Mouse (Mus musculus): ENCODE data around the gene Tesk2. TPM values are rescaled to one million over a fixed set of nuclear protein-coding genes. Genes with fewer than 3 reads are reported as not detected.

The Tesk2 gene
- total and polyA plus RNA-seq, 2 experiments from 2014 or later, result 2.2 to 2.8 TPM

DNA sequence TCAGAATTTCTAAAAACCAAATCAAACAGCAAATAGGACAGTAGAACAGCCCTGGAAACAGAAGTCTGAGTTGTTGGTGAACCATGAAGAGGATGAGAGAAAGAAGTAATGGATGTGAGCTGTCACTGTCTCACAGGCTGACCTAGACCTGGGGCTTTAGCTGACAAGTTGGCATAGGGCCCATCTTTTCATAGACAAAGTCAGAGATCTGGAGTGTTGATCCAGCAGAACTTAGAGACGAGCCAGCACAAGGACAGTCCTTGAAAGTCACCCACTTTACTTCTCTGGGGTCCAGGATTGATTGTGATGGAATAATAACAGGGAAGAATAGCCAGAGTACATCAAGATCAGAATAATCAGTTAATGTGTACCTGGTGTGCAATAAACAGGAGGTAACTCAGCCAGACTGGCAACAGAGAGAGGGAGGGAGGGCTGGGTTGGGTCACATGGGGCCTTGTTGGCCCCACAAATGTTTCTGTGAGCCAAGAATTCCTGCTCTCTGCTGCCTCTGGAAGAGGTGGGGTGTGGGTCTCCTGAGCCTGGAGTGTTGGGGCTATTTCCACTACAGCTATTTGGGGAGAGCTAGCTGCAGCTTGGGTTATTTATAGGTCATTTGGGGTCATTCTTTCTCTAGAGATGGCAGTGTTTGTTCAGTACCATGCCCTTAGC is 75.8 kb downstream of the Tesk2 start:
- DNase-seq (ENCODE audit: low spot score), result no peak
- Histone ChIP-seq H3K27me3 (ENCODE audit: insufficient read depth, low read length) (no peaks in the 10 kb centered on the region), H3K36me3 (ENCODE audit: insufficient read depth, low read length) (no peaks in the 10 kb centered on the region), H3K27ac (no peak overlapping the region), H3K4me1 (ENCODE audit: insufficient read depth, low read length) (no peaks in the 10 kb centered on the region), H3K9me3 (ENCODE audit: low read length) (no peaks in the 10 kb centered on the region), H3K4me3 (ENCODE audit: low read length) (no peak overlapping the region), H3K9ac (replicated peaks; ENCODE audit: low read length) (no peak overlapping the region), H3K4me2 (ENCODE audit: low read depth, low read length) (no peak overlapping the region)
- no peak for ATAC-seq
- 43% methylated on average over 1 of the region's 1 CpGs for WGBS
- TF ChIP-seq CTCF (IDR thresholded peaks at IDR 0.05; ENCODE audit: low read depth), result no peak

DNA sequence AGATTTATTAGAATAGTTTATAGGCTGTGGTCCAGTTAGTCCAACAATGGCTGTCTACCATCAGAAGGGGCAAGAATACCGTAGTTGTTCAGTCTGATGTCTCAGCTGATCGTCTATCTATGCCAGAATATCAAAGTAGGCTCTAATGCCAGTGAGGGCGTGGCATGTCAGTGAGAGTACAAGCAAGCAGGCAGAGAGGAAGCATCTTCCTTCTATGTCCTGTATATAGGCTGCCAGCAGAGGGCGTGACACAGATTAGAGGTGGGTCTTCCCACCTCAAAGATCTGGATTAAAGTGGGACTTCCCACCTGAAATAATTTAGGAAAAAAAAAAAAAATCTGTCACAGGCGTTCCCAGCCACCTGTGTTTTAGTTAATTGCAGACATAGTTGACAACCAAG is 79.2 kb downstream of the Tesk2 start:
- Histone ChIP-seq H3K9ac (replicated peaks; ENCODE audit: low read length) (no peak overlapping the region), H3K36me3 (ENCODE audit: insufficient read depth, low read length) (peaks cover 25% of the 10 kb centered on the region), H3K9me3 (ENCODE audit: low read length) (no peaks in the 10 kb centered on the region), H3K4me2 (ENCODE audit: low read depth, low read length) (no peak overlapping the region), H3K27ac (no peak overlapping the region), H3K27me3 (ENCODE audit: insufficient read depth, low read length) (no peaks in the 10 kb centered on the region), H3K4me3 (ENCODE audit: low read length) (no peak overlapping the region), H3K4me1 (ENCODE audit: insufficient read depth, low read length) (no peaks in the 10 kb centered on the region)
- 40% methylated on average over 5 of the region's 5 CpGs for WGBS
- TF ChIP-seq CTCF (IDR thresholded peaks at IDR 0.05; ENCODE audit: low read depth), result peak; percentile 58
- DNase-seq (ENCODE audit: low spot score), result peak; percentile 28
- peak; percentile 43; the same call in 1 of the 2 replicates for ATAC-seq

DNA sequence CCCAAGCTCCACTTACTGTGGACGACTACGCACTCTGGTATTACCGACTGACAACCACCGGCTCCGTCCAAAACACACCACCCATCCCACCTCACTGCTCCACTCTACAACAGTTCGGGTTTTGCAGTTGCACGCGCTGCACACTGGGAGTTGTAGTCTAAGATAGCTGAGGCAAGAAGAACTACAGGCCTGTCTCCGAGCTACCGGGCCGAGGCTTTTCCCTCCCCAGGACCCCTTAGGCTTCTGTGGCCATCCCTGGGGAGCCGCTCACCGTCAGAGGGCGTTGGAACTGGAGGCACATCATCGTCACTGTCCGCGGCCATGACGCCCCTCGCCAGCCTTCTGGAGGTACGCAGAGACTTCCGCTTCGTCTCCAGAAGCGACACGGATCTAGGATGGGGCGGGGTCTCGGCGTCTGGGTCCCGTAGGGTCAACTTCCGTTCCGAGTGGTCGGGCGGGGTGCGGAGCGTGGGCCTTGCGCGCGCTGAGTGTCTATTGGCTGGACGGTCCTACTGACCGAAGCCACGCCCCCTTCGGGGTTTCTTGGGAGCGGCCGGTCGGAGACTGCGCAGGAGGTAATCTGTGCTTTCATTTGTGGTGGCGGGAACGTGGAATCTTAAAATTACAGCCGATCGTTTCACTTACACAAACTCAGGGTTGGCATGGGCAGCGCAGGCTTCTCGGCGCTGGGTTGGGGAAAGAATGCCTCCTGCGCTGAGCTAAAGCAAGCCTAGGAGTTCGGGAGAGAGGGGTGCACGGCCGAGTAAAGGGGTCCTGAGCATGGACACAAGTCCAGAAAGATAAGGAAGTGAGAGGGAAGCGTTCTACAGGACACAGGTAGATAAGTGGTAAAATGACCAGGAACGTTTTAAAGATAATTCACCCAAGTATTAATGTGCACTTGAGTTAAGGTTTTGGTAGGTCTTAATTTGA is 86.7 kb downstream of the Tesk2 start, which contains the start of the genes Toe1 and Mutyh:
Toe1 (minus strand) TSS at position 444 of the 933 bp plus-strand sequence.
Mutyh (plus strand) TSS at position 527 of the 933 bp plus-strand sequence.
- WGBS, result under 1% methylated on average over 58 of the region's 58 CpGs
- peak within 1 kb of the TSS; percentile 82 for H3K4me3 ChIP-seq (ENCODE audit: low read length)
- peak within 1 kb of the TSS; percentile 78 for H3K4me2 ChIP-seq (ENCODE audit: low read depth, low read length)
- peak within 1 kb of the TSS; percentile 71 for H3K9ac ChIP-seq (replicated peaks; ENCODE audit: low read length)
- ATAC-seq (peak; percentile 100), DNase-seq (ENCODE audit: low spot score) (peak; percentile 99)
- no peaks in the 10 kb centered on the region for H3K27me3 ChIP-seq (ENCODE audit: insufficient read depth, low read length)
- 0 out of 2 replicates have a peak, but pooled peaks have one; percentile 38 for TF ChIP-seq CTCF (IDR thresholded peaks at IDR 0.05; ENCODE audit: low read depth)
- H3K36me3 ChIP-seq (ENCODE audit: insufficient read depth, low read length), result peaks cover 28% of the 10 kb centered on the region
- peak within 1 kb of the TSS; percentile 93 for H3K27ac ChIP-seq
- peaks cover 8% of the 10 kb centered on the region; the same call in 1 of the 2 replicates for H3K4me1 ChIP-seq (ENCODE audit: insufficient read depth, low read length)
- H3K9me3 ChIP-seq (ENCODE audit: low read length), result no peaks in the 10 kb centered on the region

- Histone ChIP-seq H3K9me3 (ENCODE audit: low read length) (no peaks in the 10 kb centered on the region), H3K36me3 (ENCODE audit: insufficient read depth, low read length) (no peaks in the 10 kb centered on the region), H3K4me1 (ENCODE audit: insufficient read depth, low read length) (peaks cover 8% of the 10 kb centered on the region; the same call in 1 of the 2 replicates), H3K4me3 (ENCODE audit: low read length) (no peak overlapping the region), H3K4me2 (ENCODE audit: low read depth, low read length) (no peak overlapping the region), H3K9ac (replicated peaks; ENCODE audit: low read length) (no peak overlapping the region), H3K27ac (no peak overlapping the region), H3K27me3 (ENCODE audit: insufficient read depth, low read length) (no peaks in the 10 kb centered on the region)
- DNase-seq (ENCODE audit: low spot score) (no peak), ATAC-seq (no peak)
- 91% methylated on average over 3 of the region's 3 CpGs for WGBS
- TF ChIP-seq CTCF (IDR thresholded peaks at IDR 0.05; ENCODE audit: low read depth), result no peak
These were observed 90.3 kb downstream of the Tesk2 start for GRCm38 (mm10) chr4:116811012-116811411.

DNA sequence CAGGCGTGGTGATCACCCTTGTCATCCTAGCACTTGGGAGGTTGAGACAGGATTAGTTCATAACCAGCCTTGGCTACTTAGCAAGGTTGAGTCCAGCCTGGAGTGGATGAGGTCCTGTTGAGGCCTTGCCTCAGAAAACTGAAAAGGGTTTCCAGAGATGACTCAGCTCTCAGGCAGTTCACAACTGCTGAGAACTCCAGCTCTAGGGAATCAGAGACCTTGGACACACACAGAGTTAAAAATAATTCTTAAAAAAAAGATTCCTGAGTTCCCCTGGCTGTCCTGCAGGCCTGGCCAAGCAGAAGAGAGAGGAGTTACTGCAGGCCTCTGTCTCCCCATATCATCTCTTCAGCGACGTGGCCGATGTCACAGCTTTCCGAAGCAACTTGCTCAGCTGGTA is 94.5 kb downstream of the Tesk2 start:
- Histone ChIP-seq H3K4me2 (ENCODE audit: low read depth, low read length) (no peak overlapping the region), H3K27ac (no peak overlapping the region), H3K4me3 (ENCODE audit: low read length) (no peak overlapping the region), H3K9ac (replicated peaks; ENCODE audit: low read length) (no peak overlapping the region), H3K27me3 (ENCODE audit: insufficient read depth, low read length) (no peaks in the 10 kb centered on the region), H3K4me1 (ENCODE audit: insufficient read depth, low read length) (no peaks in the 10 kb centered on the region), H3K9me3 (ENCODE audit: low read length) (no peaks in the 10 kb centered on the region), H3K36me3 (ENCODE audit: insufficient read depth, low read length) (no peaks in the 10 kb centered on the region)
- 87% methylated on average over 5 of the region's 5 CpGs for WGBS
- no peak for TF ChIP-seq CTCF (IDR thresholded peaks at IDR 0.05; ENCODE audit: low read depth)
- DNase-seq (ENCODE audit: low spot score) (no peak), ATAC-seq (no peak)

DNA sequence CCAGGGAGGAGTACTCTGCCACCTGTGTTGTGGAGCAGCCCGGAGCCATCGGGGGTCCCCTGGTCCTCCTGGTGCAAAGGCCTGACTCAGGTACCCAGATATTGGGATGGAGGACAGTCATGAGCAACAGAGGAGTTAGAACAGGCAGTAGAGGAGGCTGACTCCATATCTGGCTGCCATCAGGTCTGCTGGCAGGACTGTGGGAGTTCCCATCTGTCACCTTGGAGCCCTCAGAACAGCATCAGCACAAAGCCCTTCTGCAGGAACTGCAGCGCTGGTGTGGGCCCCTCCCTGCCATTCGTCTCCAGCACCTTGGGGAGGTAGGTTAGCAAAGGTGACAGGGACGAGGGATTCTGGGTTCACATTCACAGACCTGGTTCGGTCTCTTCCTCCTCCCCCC is 96.7 kb downstream of the Tesk2 start:
- no peaks in the 10 kb centered on the region for H3K27me3 ChIP-seq (ENCODE audit: insufficient read depth, low read length)
- H3K9ac ChIP-seq (replicated peaks; ENCODE audit: low read length), result no peak overlapping the region
- H3K4me3 ChIP-seq (ENCODE audit: low read length), result no peak overlapping the region
- H3K4me1 ChIP-seq (ENCODE audit: insufficient read depth, low read length), result peaks cover 10% of the 10 kb centered on the region; the same call in 1 of the 2 replicates
- no peaks in the 10 kb centered on the region for H3K9me3 ChIP-seq (ENCODE audit: low read length)
- no peaks in the 10 kb centered on the region for H3K36me3 ChIP-seq (ENCODE audit: insufficient read depth, low read length)
- DNase-seq (ENCODE audit: low spot score) (no peak), ATAC-seq (no peak; the same call in 1 of the 2 replicates)
- H3K27ac ChIP-seq, result no peak overlapping the region
- 79% methylated on average over 6 of the region's 6 CpGs for WGBS
- no peak overlapping the region for H3K4me2 ChIP-seq (ENCODE audit: low read depth, low read length)
- TF ChIP-seq CTCF (IDR thresholded peaks at IDR 0.05; ENCODE audit: low read depth), result no peak
